Mouse (Mus musculus) megakaryocyte, embryonic 14.5 days (primary cell): Measurements from ENCODE around the gene Dcaf8.

Experiments
- FLI1 ChIP-seq: IDR thresholded peaks from 2 replicates; pipeline ENCODE4 v1.6.1; 2012; ENCODE audit warnings: low read length, inconsistent platforms, mixed read lengths
- GATA1 ChIP-seq: IDR thresholded peaks from 3 replicates; pipeline ENCODE4 v1.6.1; 2012; ENCODE audit warnings: mixed read lengths, low read length, inconsistent platforms, borderline replicate concordance

- TF ChIP-seq GATA1 (no peak), FLI1 (no peak)
These were observed 94.5 kb downstream of the Dcaf8 start for GRCm38 (mm10) chr1:172242401-172242800.
